Mouse (Mus musculus): ENCODE measurements at regions not wholly inside any gene's neighbourhood (a gene's known extent, or its start where the extent isn't known, plus 50 kb on each side); places are given as distances from the start of the nearest gene placed in this dataset.
A peak's percentile ranks its signal among the peaks of the same experiment; 100 is the strongest.

DNA sequence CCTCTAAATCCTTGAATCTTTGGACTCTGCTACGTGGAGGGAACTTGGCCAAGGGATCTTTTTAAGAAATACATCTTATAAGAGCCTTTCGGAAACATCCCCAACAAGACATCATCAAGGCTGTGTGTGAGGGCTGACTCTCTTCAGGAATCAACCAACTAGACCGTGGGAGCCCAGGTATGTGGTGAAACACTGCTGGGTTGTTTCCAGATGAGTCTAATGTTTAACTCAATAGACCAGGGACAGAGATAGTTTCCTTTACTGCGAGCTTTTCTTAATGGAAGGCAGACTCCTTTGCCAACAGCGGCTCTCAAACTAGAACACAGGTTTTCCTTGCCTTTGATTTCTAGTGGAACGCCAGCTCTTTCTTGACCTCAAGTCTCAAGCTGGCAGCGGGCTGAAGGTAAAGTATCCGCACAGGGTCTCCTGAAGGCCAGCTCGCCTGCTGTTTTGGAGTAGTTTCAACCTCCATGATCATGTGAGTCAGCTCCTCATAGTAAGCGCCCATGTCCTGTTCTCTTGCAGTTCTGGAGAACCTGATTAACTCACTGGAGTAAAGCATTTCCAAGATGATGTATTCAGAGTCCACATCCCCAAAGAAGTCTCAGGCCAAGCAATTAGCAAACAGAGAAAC lies 345.7 kb upstream of the Prkcq start:
- ATAC-seq, result no peak
- Histone ChIP-seq H3K4me2 (replicated peaks) (peak overlapping the region; percentile 50), H3K27ac (no peak overlapping the region), H3K36me3 (no peaks in the 10 kb centered on the region), H3K4me1 (replicated peaks) (no peaks in the 10 kb centered on the region), H3K9me3 (no peaks in the 10 kb centered on the region), H3K9ac (replicated peaks) (no peak overlapping the region), H3K27me3 (peaks cover 15% of the 10 kb centered on the region; the same call in 1 of the 2 replicates), H3K4me3 (replicated peaks) (peak overlapping the region; percentile 37)
- 86% methylated on average over 10 of the region's 10 CpGs for WGBS

DNA sequence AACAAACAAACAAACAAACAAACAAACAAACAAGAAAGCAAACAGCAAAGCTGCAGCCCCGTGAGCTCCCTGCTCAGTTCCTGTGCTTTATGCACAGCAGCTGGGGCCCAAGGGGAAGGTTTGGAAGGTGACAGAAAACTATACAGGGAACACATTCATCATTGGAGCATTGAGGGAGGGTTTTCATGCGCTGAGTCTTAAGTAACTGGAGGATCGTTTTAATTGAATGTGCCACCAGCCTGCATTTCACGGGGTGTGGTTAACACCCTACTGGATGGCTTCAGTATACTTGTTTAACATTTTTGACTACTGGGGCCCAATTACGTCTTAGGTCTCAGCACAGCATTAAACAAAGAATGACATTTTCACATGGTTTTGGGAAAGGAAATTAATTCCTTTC lies 331.9 kb upstream of the Prkcq start:
- Histone ChIP-seq H3K9me3 (no peaks in the 10 kb centered on the region; the same call in none of the 2 replicates), H3K4me2 (replicated peaks) (no peak overlapping the region), H3K27me3 (no peaks in the 10 kb centered on the region), H3K36me3 (no peaks in the 10 kb centered on the region), H3K27ac (no peak overlapping the region), H3K9ac (replicated peaks) (no peak overlapping the region), H3K4me1 (replicated peaks) (peaks cover 4% of the 10 kb centered on the region; the same call in 1 of the 2 replicates), H3K4me3 (replicated peaks) (no peak overlapping the region)
- 60% methylated on average over 5 of the region's 5 CpGs for WGBS
- ATAC-seq, result no peak

DNA sequence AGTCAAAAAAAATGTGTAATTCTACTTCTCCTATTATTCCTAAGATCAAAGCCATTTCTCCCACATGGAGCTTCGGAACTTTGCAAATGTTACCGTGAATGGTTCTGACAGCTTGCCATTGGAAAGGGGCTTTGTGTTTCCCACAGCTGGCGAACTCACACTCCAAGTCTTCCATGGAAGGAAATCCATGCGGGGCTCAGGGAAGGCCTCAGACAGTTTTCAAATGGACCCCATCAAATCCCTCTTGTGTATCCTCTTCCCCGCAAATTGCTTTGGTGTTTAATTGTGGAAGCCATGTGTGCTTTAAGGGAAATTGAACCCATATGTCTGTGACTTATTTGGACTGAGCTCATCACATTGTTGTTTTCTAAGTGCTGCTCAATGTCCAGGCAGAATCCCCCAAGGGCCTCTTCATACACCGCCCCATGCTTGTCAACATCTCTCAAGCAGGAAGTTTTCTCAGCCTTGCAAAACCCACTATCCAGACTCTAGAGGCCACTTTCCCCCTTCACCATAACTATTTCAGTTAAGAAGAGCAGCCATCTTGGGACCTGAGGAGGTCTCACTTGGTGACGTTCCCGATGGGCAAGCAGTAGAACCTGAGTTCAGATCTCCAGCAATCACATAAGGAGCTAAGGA lies 310.1 kb upstream of the Prkcq start:
- Histone ChIP-seq H3K4me2 (replicated peaks) (no peak overlapping the region), H3K4me1 (replicated peaks) (no peaks in the 10 kb centered on the region), H3K4me3 (replicated peaks) (no peak overlapping the region), H3K9ac (replicated peaks) (no peak overlapping the region), H3K9me3 (no peaks in the 10 kb centered on the region), H3K36me3 (no peaks in the 10 kb centered on the region), H3K27me3 (no peaks in the 10 kb centered on the region), H3K27ac (no peak overlapping the region)
- ATAC-seq, result no peak
- WGBS, result 68% methylated on average over 8 of the region's 8 CpGs

GRCm38 (mm10) chr2:10864451-10864850 lies 307.5 kb upstream of the Prkcq start:
- 73% methylated on average over 2 of the region's 2 CpGs for WGBS

DNA sequence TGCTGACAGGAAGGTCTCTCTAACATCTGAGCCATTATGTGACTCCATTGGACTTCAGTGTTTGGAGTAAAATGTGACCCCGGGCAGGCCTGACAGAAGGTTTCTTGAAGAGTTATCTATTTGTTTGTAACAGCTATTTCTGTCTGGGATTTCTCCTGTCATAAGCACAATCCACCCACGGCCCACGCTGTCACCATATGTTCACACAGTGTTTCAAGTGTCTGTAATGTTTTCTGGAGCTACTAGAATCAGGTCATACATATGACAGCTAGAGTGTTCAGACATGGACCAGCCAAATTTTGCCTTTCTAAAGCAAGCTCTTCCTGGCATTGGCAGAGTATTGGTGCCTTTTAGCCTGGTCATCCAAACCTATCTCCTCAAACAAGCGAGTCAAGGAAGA lies 297.6 kb upstream of the Prkcq start:
- Histone ChIP-seq H3K4me2 (replicated peaks) (no peak overlapping the region), H3K9ac (replicated peaks) (no peak overlapping the region), H3K4me1 (replicated peaks) (no peaks in the 10 kb centered on the region), H3K4me3 (replicated peaks) (no peak overlapping the region), H3K27me3 (no peaks in the 10 kb centered on the region), H3K36me3 (no peaks in the 10 kb centered on the region), H3K9me3 (no peaks in the 10 kb centered on the region), H3K27ac (no peak overlapping the region)
- WGBS, result 93% methylated on average over 4 of the region's 4 CpGs
- no peak for ATAC-seq

More at GRCm38 (mm10) chr2:10864451-10864850, 307.5 kb upstream of the Prkcq start:
- no peak overlapping the region for H3K4me2 ChIP-seq (replicated peaks)
- no peak for ATAC-seq
- H3K9ac ChIP-seq (replicated peaks), result no peak overlapping the region
- no peak overlapping the region for H3K27ac ChIP-seq
- no peaks in the 10 kb centered on the region for H3K36me3 ChIP-seq
- H3K27me3 ChIP-seq, result no peaks in the 10 kb centered on the region
- no peaks in the 10 kb centered on the region for H3K9me3 ChIP-seq
- H3K4me3 ChIP-seq (replicated peaks), result no peak overlapping the region
- H3K4me1 ChIP-seq (replicated peaks), result no peaks in the 10 kb centered on the region

GRCm38 (mm10) chr2:10901926-10902325 lies 270.0 kb upstream of the Prkcq start:
- Histone ChIP-seq H3K9ac (replicated peaks) (no peak overlapping the region), H3K27ac (no peak overlapping the region), H3K4me3 (replicated peaks) (no peak overlapping the region), H3K27me3 (no peaks in the 10 kb centered on the region), H3K4me1 (replicated peaks) (no peaks in the 10 kb centered on the region), H3K36me3 (no peaks in the 10 kb centered on the region), H3K4me2 (replicated peaks) (no peak overlapping the region), H3K9me3 (no peaks in the 10 kb centered on the region)
- ATAC-seq, result no peak
- 75% methylated on average over 3 of the region's 3 CpGs for WGBS

DNA sequence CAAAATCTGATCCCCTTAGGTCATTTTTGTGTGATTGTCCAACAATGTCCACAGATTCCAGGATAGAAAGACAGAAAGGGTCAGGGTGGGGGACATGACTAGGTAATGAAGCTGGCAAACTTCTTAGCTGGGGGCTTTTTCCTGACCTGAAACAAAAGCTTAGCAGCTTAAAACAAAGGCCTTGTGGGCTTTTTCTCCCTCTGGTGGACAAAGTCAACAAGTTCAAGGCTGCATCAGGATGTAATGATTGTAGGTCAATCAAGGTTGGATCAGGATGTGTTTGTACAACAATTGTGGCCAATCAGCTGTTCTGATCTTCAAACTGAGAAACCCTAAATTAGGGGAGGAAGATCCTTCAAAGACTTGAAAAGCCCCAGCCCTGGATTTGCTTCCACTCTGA lies 252.0 kb upstream of the Prkcq start:
- Histone ChIP-seq H3K4me1 (replicated peaks) (peaks cover 13% of the 10 kb centered on the region), H3K27me3 (no peaks in the 10 kb centered on the region), H3K27ac (no peak overlapping the region), H3K9me3 (no peaks in the 10 kb centered on the region), H3K4me3 (replicated peaks) (no peak overlapping the region), H3K9ac (replicated peaks) (no peak overlapping the region), H3K36me3 (no peaks in the 10 kb centered on the region), H3K4me2 (replicated peaks) (no peak overlapping the region)
- ATAC-seq, result no peak

- 60% methylated on average over 8 of the region's 8 CpGs for WGBS
- ATAC-seq, result peak; percentile 65; the same call in 1 of the 2 replicates
Measured at GRCm38 (mm10) chr2:10920686-10921485, 251.0 kb upstream of the Prkcq start.

GRCm38 (mm10) chr2:10921486-10922450 lies 250.1 kb upstream of the Prkcq start:
- H3K9ac ChIP-seq (replicated peaks), result no peak overlapping the region
- H3K4me2 ChIP-seq (replicated peaks), result peak overlapping the region; percentile 28
- peaks cover 15% of the 10 kb centered on the region for H3K4me1 ChIP-seq (replicated peaks)
- peak; percentile 58; the same call in 1 of the 2 replicates for ATAC-seq
- no peak overlapping the region for H3K4me3 ChIP-seq (replicated peaks)
- H3K9me3 ChIP-seq, result no peaks in the 10 kb centered on the region
- H3K27me3 ChIP-seq, result no peaks in the 10 kb centered on the region
- H3K36me3 ChIP-seq, result no peaks in the 10 kb centered on the region
- H3K27ac ChIP-seq, result no peak overlapping the region
- WGBS, result 32% methylated on average over 13 of the region's 13 CpGs

More at GRCm38 (mm10) chr2:10920686-10921485, 251.0 kb upstream of the Prkcq start:
- peaks cover 15% of the 10 kb centered on the region for H3K4me1 ChIP-seq (replicated peaks)
- H3K27ac ChIP-seq, result no peak overlapping the region
- peak overlapping the region; percentile 28 for H3K4me2 ChIP-seq (replicated peaks)
- no peaks in the 10 kb centered on the region for H3K27me3 ChIP-seq
- no peaks in the 10 kb centered on the region for H3K9me3 ChIP-seq
- H3K9ac ChIP-seq (replicated peaks), result no peak overlapping the region
- no peak overlapping the region for H3K4me3 ChIP-seq (replicated peaks)
- H3K36me3 ChIP-seq, result no peaks in the 10 kb centered on the region

DNA sequence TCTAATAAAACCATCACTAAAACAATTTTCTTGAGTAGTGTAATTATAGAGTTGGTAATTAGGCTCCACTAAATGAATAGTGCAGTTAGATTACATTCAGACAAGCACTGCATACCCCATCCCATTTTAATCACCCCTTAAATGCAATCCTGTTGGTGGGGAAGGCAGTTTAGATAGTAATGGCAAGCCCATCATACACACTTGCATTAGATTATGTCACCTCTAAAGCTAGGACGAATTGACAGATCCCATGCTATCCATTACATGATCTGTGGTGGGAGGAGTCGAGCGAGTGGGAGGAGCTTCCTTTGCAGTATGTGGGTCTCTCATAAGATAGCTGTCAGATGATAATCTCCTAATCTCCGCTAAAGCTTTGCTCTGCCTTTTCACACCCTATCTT lies 247.9 kb upstream of the Prkcq start:
- WGBS, result 73% methylated on average over 4 of the region's 4 CpGs
- H3K27me3 ChIP-seq, result no peaks in the 10 kb centered on the region
- H3K9ac ChIP-seq (replicated peaks), result no peak overlapping the region
- H3K36me3 ChIP-seq, result no peaks in the 10 kb centered on the region
- no peak overlapping the region for H3K4me2 ChIP-seq (replicated peaks)
- H3K27ac ChIP-seq, result no peak overlapping the region
- no peak overlapping the region for H3K4me3 ChIP-seq (replicated peaks)
- ATAC-seq, result no peak
- peaks cover 15% of the 10 kb centered on the region for H3K4me1 ChIP-seq (replicated peaks)
- H3K9me3 ChIP-seq, result no peaks in the 10 kb centered on the region

GRCm38 (mm10) chr2:10925361-10925760 lies 246.5 kb upstream of the Prkcq start:
- no peaks in the 10 kb centered on the region for H3K9me3 ChIP-seq
- 52% methylated on average over 7 of the region's 7 CpGs for WGBS

More at GRCm38 (mm10) chr2:10925361-10925760, 246.5 kb upstream of the Prkcq start:
- H3K27me3 ChIP-seq, result no peaks in the 10 kb centered on the region
- H3K9ac ChIP-seq (replicated peaks), result no peak overlapping the region
- peaks cover 15% of the 10 kb centered on the region for H3K4me1 ChIP-seq (replicated peaks)
- H3K27ac ChIP-seq, result no peak overlapping the region
- H3K4me2 ChIP-seq (replicated peaks), result no peak overlapping the region
- H3K4me3 ChIP-seq (replicated peaks), result no peak overlapping the region
- no peak for ATAC-seq
- no peaks in the 10 kb centered on the region for H3K36me3 ChIP-seq

All from midbrain, embryonic 13.5 days (tissue).